In genomic region chr11:77885246-77885575, GRCm38 (mm10) we compare ENCODE assay signal across 11 mouse cellular contexts. TPM values are rescaled to one million over a fixed set of nuclear protein-coding genes. Genes with fewer than 3 reads are reported as not detected.
DNase-seq lines count a peak whose midpoint lies in the region; ATAC-seq and TF ChIP-seq lines count a peak whose summit lies in the region.
"Had no signal": no experiment of that assay in that cellular context is flagged by ENCODE, and none has a peak within 500 bp of the region (broad histone marks: within the 10 kb centered on the region; RNA-seq: fewer than 3 reads in every experiment).

No protein-coding gene starts in this region.

- 37% methylated on average over 8 of the region's 8 CpGs for WGBS in forebrain, embryonic 12.5 days
- 29% methylated on average over 8 of the region's 8 CpGs for WGBS in forebrain, postnatal 0 days
- 15% methylated on average over 8 of the region's 8 CpGs for WGBS in midbrain, embryonic 11.5 days

- H3K27ac ChIP-seq in forebrain, embryonic 12.5 days: peak overlapping the region; percentile 38
- H3K27ac ChIP-seq in forebrain, postnatal 0 days (ENCODE audit: low read depth, low read length): no peak overlapping the region
- peak overlapping the region; percentile 60 for H3K27ac ChIP-seq in midbrain, embryonic 11.5 days (ENCODE audit: low read depth, low read length)
- no peak overlapping the region for H3K27ac ChIP-seq in layer of hippocampus, adult 2 months

- peaks cover 55% of the 10 kb centered on the region for H3K4me1 ChIP-seq in forebrain, embryonic 12.5 days
- peaks cover 27% of the 10 kb centered on the region for H3K4me1 ChIP-seq in forebrain, postnatal 0 days (ENCODE audit: insufficient read depth)
- peaks cover 48% of the 10 kb centered on the region for H3K4me1 ChIP-seq in midbrain, embryonic 11.5 days (ENCODE audit: control insufficient read depth, insufficient read depth, low read length)

- no peaks in the 10 kb centered on the region for H3K9me3 ChIP-seq in forebrain, embryonic 12.5 days
- H3K9me3 ChIP-seq in forebrain, postnatal 0 days (ENCODE audit: low read length): no peaks in the 10 kb centered on the region
- no peaks in the 10 kb centered on the region for H3K9me3 ChIP-seq in midbrain, embryonic 11.5 days (ENCODE audit: control insufficient read depth, low read length)

- H3K36me3 ChIP-seq in forebrain, embryonic 12.5 days (replicated peaks): no peaks in the 10 kb centered on the region
- no peaks in the 10 kb centered on the region for H3K36me3 ChIP-seq in forebrain, postnatal 0 days (ENCODE audit: insufficient read depth)
- H3K36me3 ChIP-seq in midbrain, embryonic 11.5 days (ENCODE audit: control insufficient read depth, insufficient read depth, low read length): no peaks in the 10 kb centered on the region

- H3K27me3 ChIP-seq in forebrain, embryonic 12.5 days: peaks cover 6% of the 10 kb centered on the region
- no peaks in the 10 kb centered on the region for H3K27me3 ChIP-seq in forebrain, postnatal 0 days (ENCODE audit: insufficient read depth, low read length)
- peaks cover 4% of the 10 kb centered on the region for H3K27me3 ChIP-seq in midbrain, embryonic 11.5 days (ENCODE audit: control insufficient read depth, insufficient read depth, low read length)

- TF ChIP-seq CTCF in forebrain, postnatal 0 days (IDR thresholded peaks at IDR 0.05; ENCODE audit: low read depth): no peak
- no peak for TF ChIP-seq CTCF in layer of hippocampus, adult 2 months (conservative IDR thresholded peaks at IDR 0.05)

- H3K9ac ChIP-seq in forebrain, embryonic 12.5 days: 0 out of 2 replicates have a peak overlapping the region, but pooled peaks have one; percentile 12
- H3K9ac ChIP-seq in forebrain, postnatal 0 days: no peak overlapping the region
- H3K9ac ChIP-seq in midbrain, embryonic 11.5 days (ENCODE audit: low read length): no peak overlapping the region

- no peak for DNase-seq in forebrain, postnatal 0 days
- DNase-seq in retina, postnatal 1 day: peak; percentile 38
- no peak for DNase-seq in retina, embryonic 14.5 days (ENCODE audit: low spot score)
- peak; percentile 97 for DNase-seq in midbrain, embryonic 11.5 days (ENCODE audit: low spot score, missing footprints)
- DNase-seq in adrenal gland, adult 2 months: no peak
- DNase-seq in layer of hippocampus, adult 2 months (ENCODE audit: low spot score in 2 of 2): no peak
- DNase-seq in right cerebral cortex, postnatal 10 days (ENCODE audit: low spot score in 2 of 2): no peak
- DNase-seq: cerebellum, adult 9-11 months; liver had no signal

- ATAC-seq in forebrain, embryonic 12.5 days (ENCODE audit: low FRiP score): no peak
- ATAC-seq in forebrain, postnatal 0 days: no peak
- peak; percentile 87 for ATAC-seq in midbrain, embryonic 11.5 days (ENCODE audit: low FRiP score)

- H3K4me3 ChIP-seq in forebrain, embryonic 12.5 days (replicated peaks): no peak overlapping the region
- no peak overlapping the region for H3K4me3 ChIP-seq in forebrain, postnatal 0 days (ENCODE audit: low read depth, low read length)
- H3K4me3 ChIP-seq in midbrain, embryonic 11.5 days (ENCODE audit: low read depth, low read length): no peak overlapping the region
- H3K4me3 ChIP-seq in layer of hippocampus, adult 2 months: no peak overlapping the region

- H3K4me2 ChIP-seq in forebrain, embryonic 12.5 days: 0 out of 2 replicates have a peak overlapping the region, but pooled peaks have one; percentile 13
- H3K4me2 ChIP-seq in forebrain, postnatal 0 days (ENCODE audit: low read depth): no peak overlapping the region
- H3K4me2 ChIP-seq in midbrain, embryonic 11.5 days: peak overlapping the region; percentile 5; the same call in 1 of the 2 replicates

RNA-seq across cellular contexts. Expression of gene Pipox, which starts 8.7 kb away (rescaled TPM):
- polyA plus RNA-seq in forebrain, embryonic 12.5 days (2016; fragmentation: Nextera tagmentation; extraction: Ambion mirVana): 14.5 and 16.5 TPM in 2 replicates
- total RNA-seq in forebrain, postnatal 0 days (2014; rRNA removed): 3.8 and 6.8 TPM in 2 replicates
- 3.7 and 4.2 TPM in 2 replicates for polyA plus RNA-seq in forebrain, postnatal 0 days (2015; fragmentation: Nextera tagmentation; extraction: Ambion mirVana)
- polyA plus RNA-seq in midbrain, embryonic 11.5 days (2014; fragmentation: Nextera tagmentation; extraction: Ambion mirVana): 12.1 and 12.6 TPM in 2 replicates
- 1 to 10 TPM in 1 of 2 experiments, under 1 TPM in 1; 0.35 to 1.8 TPM for total RNA-seq in adrenal gland, adult 2 months (2021)
- 3.0 and 4.3 TPM in 2 replicates for polyA plus RNA-seq in adrenal gland, adult 2 months (2012; rRNA removed)
- 1 to 10 TPM in 1 of 2 experiments, under 1 TPM in 1; 0.84 to 1.2 TPM for total RNA-seq in layer of hippocampus, adult 2 months (2021)
- total RNA-seq: gastrocnemius, adult 8-10 months had no signal

RNA-seq across cellular contexts. Expression of gene Sez6, which starts 45.4 kb away (rescaled TPM):
- 54.0 and 62.2 TPM in 2 replicates for polyA plus RNA-seq in forebrain, embryonic 12.5 days (2016; fragmentation: Nextera tagmentation; extraction: Ambion mirVana)
- total RNA-seq in forebrain, postnatal 0 days (2014; rRNA removed): 150 and 194 TPM in 2 replicates
- polyA plus RNA-seq in forebrain, postnatal 0 days (2015; fragmentation: Nextera tagmentation; extraction: Ambion mirVana): 183 and 214 TPM in 2 replicates
- 7.2 and 8.6 TPM in 2 replicates for polyA plus RNA-seq in midbrain, embryonic 11.5 days (2014; fragmentation: Nextera tagmentation; extraction: Ambion mirVana)
- 1 to 10 TPM; 2.9 to 4.4 TPM for total RNA-seq in adrenal gland, adult 2 months (2021)
- polyA plus RNA-seq in adrenal gland, adult 2 months (2012; rRNA removed): 1.5 and 2.0 TPM in 2 replicates
- total RNA-seq in layer of hippocampus, adult 2 months (2021): 100 to 1,000 TPM; 154 to 159 TPM

Comparison
In these comparisons a context has a peak if more than half of its experiments do, and no peak if none do; other contexts are left out.
1. H3K27ac ChIP-seq: peak in forebrain, embryonic 12.5 days (single experiment) and midbrain, embryonic 11.5 days (single experiment); none in forebrain, postnatal 0 days (single experiment) and layer of hippocampus, adult 2 months (single experiment).
2. DNase-seq: peak in retina, postnatal 1 day (single experiment) and midbrain, embryonic 11.5 days (single experiment); none in forebrain, postnatal 0 days (single experiment), retina, embryonic 14.5 days (single experiment), adrenal gland, adult 2 months (single experiment), layer of hippocampus, adult 2 months (0 of 2) and right cerebral cortex, postnatal 10 days (0 of 2).